Mouse (Mus musculus): ENCODE measurements at regions not wholly inside any gene's neighbourhood (a gene's known extent, or its start where the extent isn't known, plus 50 kb on each side); places are given as distances from the start of the nearest gene placed in this dataset.
A peak's percentile ranks its signal among the peaks of the same experiment; 100 is the strongest.

DNA sequence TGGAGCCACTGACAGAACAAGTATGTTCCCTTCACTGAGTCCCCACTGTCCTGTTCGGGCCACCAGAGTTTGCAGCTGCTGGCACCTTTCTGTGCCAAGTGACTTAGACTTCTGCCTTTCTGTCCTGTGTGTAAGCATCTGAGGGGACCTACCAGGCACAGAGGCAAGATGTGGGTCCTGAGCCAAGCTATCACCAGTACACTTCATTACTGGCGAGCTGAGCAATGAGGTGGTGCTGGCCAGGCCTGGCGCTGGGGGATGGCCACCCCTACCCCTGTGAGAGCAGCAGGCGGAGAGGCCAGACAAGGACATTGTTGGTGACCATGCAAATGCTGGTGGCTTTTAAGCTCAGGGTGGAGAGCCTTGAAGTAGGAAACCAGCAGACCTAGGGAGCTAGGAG is 87.6 kb upstream of the Mrps6 start:
- peak; percentile 33 to 65 for DNase-seq

DNA sequence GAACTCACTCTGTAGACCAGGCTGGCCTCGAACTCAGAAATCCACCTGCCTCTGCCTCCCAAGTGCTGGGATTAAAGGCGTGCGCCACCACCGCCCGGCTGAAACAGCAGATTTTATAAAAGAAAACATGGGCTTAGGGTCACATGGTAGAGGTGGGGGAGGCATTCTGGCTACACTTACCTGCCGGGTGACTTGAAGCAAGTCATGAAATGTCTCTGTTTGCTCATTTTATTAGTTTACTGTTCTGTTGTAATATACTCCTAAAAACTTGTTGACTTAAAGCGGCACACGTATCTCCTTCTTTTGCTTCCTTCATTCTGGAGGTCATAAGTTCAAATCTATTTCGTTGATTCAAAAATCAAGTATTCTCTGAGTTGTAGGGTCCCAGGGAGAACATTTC is 84.9 kb upstream of the Mrps6 start:
- DNase-seq = no peak
- intact Hi-C loops (cut with DNase I) = no loop called here

More for the DNA sequence above, 87.6 kb upstream of the Mrps6 start:
- intact Hi-C loops (cut with DNase I) = loop anchor here (2.0 kb wide), 1 partner anchor 48 kb away; no protein-coding TSS in a partner anchor

DNA sequence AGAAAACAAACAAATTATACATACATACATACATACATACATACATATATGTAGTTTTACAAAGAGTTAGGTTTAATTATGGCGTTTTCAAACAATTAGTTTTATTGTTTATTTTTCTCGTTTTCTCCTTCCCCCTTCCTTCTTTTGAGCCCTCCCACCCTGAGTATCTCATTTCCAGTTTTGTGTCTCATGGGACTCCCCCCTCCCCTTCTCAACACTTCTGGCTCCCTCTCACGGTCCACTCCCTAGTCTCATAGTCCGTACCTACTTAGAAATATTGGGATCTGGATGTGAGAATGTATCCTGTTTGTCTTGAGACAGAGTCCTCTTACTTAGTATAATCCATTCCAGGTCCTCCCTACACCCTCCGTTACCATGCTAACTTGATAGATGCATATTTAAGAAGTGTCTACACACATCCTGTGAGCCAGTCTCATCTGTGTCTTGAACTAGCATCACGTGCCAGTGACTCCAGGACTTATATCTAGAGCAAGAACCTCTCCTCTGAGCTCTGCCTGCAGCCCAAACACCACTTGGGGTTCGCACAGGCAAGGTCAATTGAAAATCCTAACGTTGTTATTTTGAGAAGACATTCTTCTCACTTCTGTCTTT is 81.8 kb upstream of the Mrps6 start:
- no peak for DNase-seq
- intact Hi-C loops (cut with DNase I) = no loop called here

DNA sequence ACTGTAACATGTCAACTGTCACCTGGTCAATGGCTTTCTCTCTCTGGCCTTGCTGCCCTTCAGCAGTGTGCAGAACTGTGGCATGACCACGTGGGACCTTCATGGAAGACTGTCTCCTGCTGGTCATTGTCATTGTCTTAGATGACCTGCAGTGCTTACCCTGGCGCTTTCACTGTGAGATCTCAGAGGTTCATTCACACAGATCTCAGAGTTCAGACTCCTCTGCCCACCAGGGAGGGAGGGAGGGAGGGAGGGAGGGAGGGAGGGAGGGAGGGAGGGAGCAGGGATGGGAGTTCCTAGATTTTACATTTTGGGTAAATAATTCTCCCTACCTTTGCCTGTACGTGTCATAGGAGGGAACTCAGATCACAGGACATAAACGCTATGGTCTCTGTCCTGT is 79.6 kb upstream of the Mrps6 start:
- no peak for DNase-seq
- intact Hi-C loops (cut with DNase I) = no loop called here

DNA sequence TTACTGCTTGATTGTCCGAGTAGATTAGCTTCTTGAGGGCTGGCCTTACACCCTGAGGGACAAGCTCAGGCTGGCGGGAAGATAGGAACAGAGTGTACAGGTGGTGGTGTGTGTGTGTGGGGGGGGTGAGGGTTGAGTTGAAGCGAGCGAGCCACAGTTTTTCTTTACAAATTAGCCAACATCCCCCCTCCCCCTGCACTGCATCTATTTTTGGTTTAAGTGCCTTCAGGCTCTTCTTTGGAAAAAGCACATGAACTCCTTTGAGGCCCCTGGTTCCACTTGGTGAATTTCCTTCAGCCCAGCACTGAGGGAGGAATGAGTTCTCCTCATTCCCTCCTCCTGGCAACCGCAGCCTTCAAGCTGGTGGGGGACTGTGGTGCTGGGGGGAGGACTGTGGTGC is 79.2 kb upstream of the Mrps6 start:
- intact Hi-C loops (cut with DNase I) = no loop called here
- DNase-seq = no peak

DNA sequence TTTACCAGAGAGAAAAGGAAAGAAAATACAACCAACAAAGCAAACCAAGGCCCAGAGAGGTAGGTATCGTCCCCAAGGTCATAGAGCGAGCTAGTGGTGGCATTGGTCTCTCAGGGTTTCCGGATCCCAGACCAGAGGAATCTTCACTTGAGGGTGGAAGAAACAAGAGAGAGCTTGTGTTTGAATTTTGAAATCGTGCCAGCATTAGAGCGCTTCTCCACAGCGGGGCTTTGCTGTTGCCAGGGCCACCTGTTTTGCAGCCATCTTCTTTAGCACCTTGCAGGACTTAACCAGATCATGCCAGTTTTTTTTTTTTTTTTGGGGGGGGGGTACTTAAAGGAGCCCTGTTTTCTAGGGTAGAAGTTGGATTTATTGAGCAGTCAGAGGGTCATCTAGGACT is 77.6 kb upstream of the Mrps6 start:
- intact Hi-C loops (cut with DNase I) = no loop called here
- DNase-seq = no peak

DNA sequence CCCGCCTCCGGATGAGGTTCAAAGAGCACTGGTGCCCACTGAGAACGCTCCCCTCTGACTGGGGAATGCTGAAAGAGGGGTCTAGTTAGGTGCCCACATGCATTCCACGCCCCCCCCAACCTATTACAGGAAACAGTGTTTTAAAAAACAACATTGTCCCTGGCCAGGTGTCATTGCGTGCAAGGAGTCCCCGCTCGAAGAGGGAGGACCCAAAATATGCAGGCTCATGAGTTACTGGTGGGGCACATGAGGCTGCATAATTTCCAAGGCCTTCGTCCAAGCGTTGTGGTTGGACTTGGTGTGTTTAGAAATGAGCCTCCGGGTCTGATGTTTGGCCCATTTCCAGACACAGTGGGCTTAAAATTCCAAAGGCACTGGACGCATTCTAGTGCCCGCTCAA is 72.9 kb upstream of the Mrps6 start:
- DNase-seq = no peak
- intact Hi-C loops (cut with DNase I) = no loop called here

DNA sequence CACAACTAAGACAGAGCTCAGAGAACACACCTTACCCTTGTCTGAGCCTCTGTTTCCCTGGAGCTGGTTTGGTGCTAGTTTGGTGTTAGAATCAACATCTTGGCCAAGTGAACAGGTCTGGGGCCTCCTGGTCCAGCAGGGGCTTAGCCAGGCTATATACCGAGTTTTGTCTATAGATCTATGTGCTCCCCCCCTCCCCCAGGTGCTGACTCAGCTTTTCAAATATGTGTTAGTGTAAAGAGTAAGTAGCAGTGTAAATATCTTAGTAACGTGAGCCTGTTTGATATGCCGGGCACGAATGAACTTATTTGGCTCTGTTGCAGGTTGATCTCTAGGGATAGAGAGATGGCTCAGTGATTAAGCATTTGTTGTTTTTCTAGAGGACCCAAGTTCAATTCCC is 68.7 kb upstream of the Mrps6 start:
- DNase-seq = no peak
- intact Hi-C loops (cut with DNase I) = no loop called here

DNA sequence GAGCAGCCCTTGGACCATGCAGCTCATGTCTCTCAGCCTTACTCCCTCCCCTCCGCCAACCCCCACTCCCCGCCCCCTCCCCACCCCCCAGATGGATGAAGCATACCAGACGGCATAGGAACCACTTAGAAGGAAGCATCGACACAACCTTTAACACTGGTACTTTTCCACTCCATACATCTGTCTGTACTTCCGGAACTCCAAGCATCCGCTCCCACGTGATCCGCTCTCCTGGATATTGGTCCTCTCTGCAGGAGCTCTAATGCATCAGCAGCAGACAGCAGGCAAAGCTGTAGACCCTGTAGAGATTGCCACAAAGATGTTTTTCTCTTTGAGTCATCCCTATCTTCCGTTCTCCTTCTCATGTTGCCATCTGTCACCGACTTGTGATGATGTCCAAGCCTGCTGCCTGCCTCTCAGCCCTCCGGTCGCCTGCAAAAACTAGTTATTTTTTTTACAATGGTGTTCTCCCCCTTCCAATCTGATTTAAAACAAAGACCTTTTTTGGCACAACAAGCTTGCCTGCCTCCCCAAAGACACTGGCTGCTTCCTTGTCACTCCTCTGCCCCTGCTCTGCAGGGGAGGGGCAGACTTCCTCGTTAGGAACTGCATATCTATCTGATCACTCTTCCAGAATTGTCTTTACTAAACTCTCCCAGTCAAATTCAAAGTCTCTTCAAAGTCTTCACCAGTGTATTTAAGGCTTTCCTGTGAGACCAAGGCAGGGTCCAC is 62.4 kb upstream of the Mrps6 start:
- DNase-seq = no peak
- intact Hi-C loops (cut with DNase I) = no loop called here

DNA sequence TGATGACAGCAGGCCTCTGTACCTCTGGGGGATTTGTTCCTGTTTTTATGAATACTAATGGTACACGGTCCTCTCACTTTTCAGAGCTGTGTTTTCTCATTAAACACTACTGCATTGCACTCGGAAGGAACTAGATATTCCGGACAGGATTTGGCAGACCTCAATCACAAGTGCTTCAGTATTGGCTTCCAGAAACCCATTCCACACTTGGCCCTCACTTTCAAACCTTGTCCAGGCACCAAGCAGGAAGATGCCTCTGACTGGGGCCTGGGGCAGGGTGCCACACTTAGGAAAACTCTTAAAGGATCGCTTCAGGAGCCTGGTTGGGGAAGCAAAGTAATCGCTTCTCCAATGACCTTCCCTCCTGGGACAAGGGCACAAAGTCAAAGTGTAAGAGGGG is 50.7 kb upstream of the Mrps6 start:
- intact Hi-C loops (cut with DNase I) = no loop called here
- DNase-seq = peak; percentile 14 to 15

Data from heart, postnatal 14 days (tissue).